Comparison of ENCODE assay signal across 23 mouse cellular contexts in genomic region chr10:9596228-9596627, GRCm38 (mm10).
DNase-seq lines count a peak whose midpoint lies in the region; ATAC-seq and TF ChIP-seq lines count a peak whose summit lies in the region.
"Had no signal": no experiment of that assay in that cellular context is flagged by ENCODE, and none has a peak within 500 bp of the region (broad histone marks: within the 10 kb centered on the region; RNA-seq: fewer than 3 reads in every experiment).

No protein-coding gene starts in this region.

- TF ChIP-seq CTCF in midbrain, postnatal 0 days (IDR thresholded peaks at IDR 0.05), result no peak

- no peak overlapping the region for H3K9ac ChIP-seq in midbrain, postnatal 0 days (replicated peaks; ENCODE audit: low read length, poor library complexity, severe bottlenecking)
- no peak overlapping the region for H3K9ac ChIP-seq in midbrain, embryonic 16.5 days (ENCODE audit: low read depth, low read length)
- no peak overlapping the region for H3K9ac ChIP-seq in ES-E14 (ENCODE audit: insufficient read depth, low read depth, low read length, poor library complexity, severe bottlenecking)
- H3K9ac ChIP-seq: forebrain, embryonic 13.5 days; hindbrain, embryonic 13.5 days; intestine, embryonic 15.5 days had no signal

- H3K36me3 ChIP-seq in midbrain, postnatal 0 days (ENCODE audit: insufficient read depth, low read length), result no peaks in the 10 kb centered on the region
- no peaks in the 10 kb centered on the region for H3K36me3 ChIP-seq in midbrain, embryonic 16.5 days (ENCODE audit: control insufficient read depth, insufficient read depth, low read length)
- H3K36me3 ChIP-seq in ES-E14 (ENCODE audit: control insufficient read depth, insufficient read depth, low read length, poor library complexity, severe bottlenecking), result no peaks in the 10 kb centered on the region
- H3K36me3 ChIP-seq: forebrain, embryonic 10.5 days; hindbrain, embryonic 13.5 days; intestine, embryonic 15.5 days had no signal

- no peak overlapping the region for H3K4me2 ChIP-seq in midbrain, postnatal 0 days (ENCODE audit: low read depth, low read length, poor library complexity, severe bottlenecking)
- no peak overlapping the region for H3K4me2 ChIP-seq in midbrain, embryonic 16.5 days (ENCODE audit: low read length)
- H3K4me2 ChIP-seq: forebrain, embryonic 13.5 days; heart, embryonic 11.5 days; hindbrain, embryonic 13.5 days; intestine, embryonic 15.5 days had no signal

- no peak overlapping the region for H3K4me3 ChIP-seq in midbrain, postnatal 0 days (ENCODE audit: low read depth, low read length)
- H3K4me3 ChIP-seq in midbrain, embryonic 16.5 days (ENCODE audit: low read depth, low read length), result no peak overlapping the region
- no peak overlapping the region for H3K4me3 ChIP-seq in ES-E14 (ENCODE audit: insufficient read depth in 1 of 2, low read depth in 1 of 2, low read length in 2 of 2, poor library complexity in 1 of 2, severe bottlenecking in 1 of 2)
- H3K4me3 ChIP-seq: forebrain, embryonic 10.5 days; forebrain, embryonic 13.5 days; hindbrain, embryonic 13.5 days; intestine, embryonic 15.5 days had no signal

- no peak for ATAC-seq in midbrain, postnatal 0 days (ENCODE audit: low FRiP score)
- ATAC-seq in midbrain, embryonic 16.5 days, result no peak
- ATAC-seq: forebrain, embryonic 13.5 days; forebrain, embryonic 16.5 days; hindbrain, embryonic 16.5 days; intestine, embryonic 15.5 days; Patski had no signal

- peak; percentile 56 to 77 for DNase-seq in adrenal gland, adult (ENCODE audit: inconsistent age in 2 of 2, low spot score in 1 of 2)
- DNase-seq in adrenal gland, adult 18-20 months (ENCODE audit: low spot score in 2 of 2), result no peak
- peak; percentile 7 for DNase-seq in midbrain, postnatal 0 days (ENCODE audit: low spot score)
- DNase-seq in ES-E14 (ENCODE audit: low read depth, low spot score), result no peak
- DNase-seq in adrenal gland, postnatal 14 days, result peak; percentile 25
- DNase-seq in frontal cortex, postnatal 10 days (ENCODE audit: low spot score in 2 of 2), result no peak
- DNase-seq in natural killer cell, adult 2 months (ENCODE audit: low spot score in 2 of 2), result no peak
- DNase-seq: B cell, adult 2 months; cerebellum, adult 18-20 months; cerebellum, adult 9-10 months; cerebellum, postnatal 14 days; gastrocnemius, postnatal 25 days; kidney, adult 11 months; kidney, adult 8-10 months had no signal

- H3K4me1 ChIP-seq in midbrain, postnatal 0 days (ENCODE audit: insufficient read depth, low read length), result no peaks in the 10 kb centered on the region
- H3K4me1 ChIP-seq in midbrain, embryonic 16.5 days (ENCODE audit: control insufficient read depth, insufficient read depth, low read length), result peaks cover 2% of the 10 kb centered on the region; the same call in 1 of the 2 replicates
- H3K4me1 ChIP-seq in ES-E14 (ENCODE audit: control insufficient read depth in 2 of 2, insufficient read depth in 2 of 2, low read length in 2 of 2, poor library complexity in 1 of 2), result no peaks in the 10 kb centered on the region
- H3K4me1 ChIP-seq: forebrain, embryonic 13.5 days; hindbrain, embryonic 13.5 days; intestine, embryonic 15.5 days had no signal

- H3K27ac ChIP-seq in midbrain, postnatal 0 days (ENCODE audit: low read depth, low read length), result no peak overlapping the region
- no peak overlapping the region for H3K27ac ChIP-seq in midbrain, embryonic 16.5 days (ENCODE audit: low read length)
- H3K27ac ChIP-seq in ES-E14 (ENCODE audit: insufficient read depth, low read depth, low read length, poor library complexity, severe bottlenecking), result no peak overlapping the region
- H3K27ac ChIP-seq: forebrain, embryonic 10.5 days; forebrain, embryonic 13.5 days; hindbrain, embryonic 13.5 days; intestine, embryonic 15.5 days had no signal

- H3K9me3 ChIP-seq in midbrain, postnatal 0 days (ENCODE audit: low read length), result no peaks in the 10 kb centered on the region
- no peaks in the 10 kb centered on the region for H3K9me3 ChIP-seq in midbrain, embryonic 16.5 days (replicated peaks; ENCODE audit: control insufficient read depth, low read length, poor library complexity, severe bottlenecking)
- no peaks in the 10 kb centered on the region for H3K9me3 ChIP-seq in ES-E14 (ENCODE audit: control insufficient read depth, insufficient read depth, low read depth, low read length)
- H3K9me3 ChIP-seq: forebrain, embryonic 10.5 days; forebrain, embryonic 13.5 days; hindbrain, embryonic 13.5 days; intestine, embryonic 15.5 days had no signal

- in situ Hi-C loops in ES-E14 (cut with MboI; ENCODE audit: low sequenced_read_pairs in 2 of 2, unreplicated experiment in 2 of 2), result no loop called here

- no peaks in the 10 kb centered on the region for H3K27me3 ChIP-seq in midbrain, postnatal 0 days (ENCODE audit: insufficient read depth, low read length)
- H3K27me3 ChIP-seq in midbrain, embryonic 16.5 days (ENCODE audit: control insufficient read depth, insufficient read depth, low read depth, low read length), result no peaks in the 10 kb centered on the region
- H3K27me3 ChIP-seq: forebrain, embryonic 13.5 days; hindbrain, embryonic 13.5 days; intestine, embryonic 15.5 days had no signal

- WGBS in midbrain, postnatal 0 days, result 77% methylated on average over 5 of the region's 5 CpGs
- WGBS in midbrain, embryonic 16.5 days, result 72% methylated on average over 5 of the region's 5 CpGs

TF ChIP-seq in ES-E14, 5 proteins besides CTCF, POLR2A, EP300 and RAD21:
- peak; percentile 53; the same call in 1 of the 2 replicates for TF ChIP-seq MAFK (IDR thresholded peaks at IDR 0.05; ENCODE audit: insufficient read depth, low read depth, low read length)
- no peak for TF ChIP-seq ZNF384 (IDR thresholded peaks at IDR 0.05; ENCODE audit: low read depth, low read length)

Comparison
In these comparisons a context has a peak if more than half of its experiments do, and no peak if none do; other contexts are left out.
1. DNase-seq: peak in adrenal gland, adult (2 of 2), midbrain, postnatal 0 days (single experiment) and adrenal gland, postnatal 14 days (single experiment); none in adrenal gland, adult 18-20 months (0 of 2), ES-E14 (single experiment), frontal cortex, postnatal 10 days (0 of 2) and natural killer cell, adult 2 months (0 of 2).